Mouse (Mus musculus): ENCODE measurements around the gene Lrif1. TPM values are rescaled to one million over a fixed set of nuclear protein-coding genes. Genes with fewer than 3 reads are reported as not detected.

Lrif1 gene
- 1.8 and 2.3 TPM in 2 replicates for polyA plus RNA-seq (2012)

GRCm38 (mm10) chr3:106684830-106685229 lies at the start of gene Lrif1:
Lrif1 (plus strand) TSS chr3:106684987.
- TF ChIP-seq GATA1 (IDR thresholded peaks at IDR 0.05; ENCODE audit: low read length), result no peak

DNA sequence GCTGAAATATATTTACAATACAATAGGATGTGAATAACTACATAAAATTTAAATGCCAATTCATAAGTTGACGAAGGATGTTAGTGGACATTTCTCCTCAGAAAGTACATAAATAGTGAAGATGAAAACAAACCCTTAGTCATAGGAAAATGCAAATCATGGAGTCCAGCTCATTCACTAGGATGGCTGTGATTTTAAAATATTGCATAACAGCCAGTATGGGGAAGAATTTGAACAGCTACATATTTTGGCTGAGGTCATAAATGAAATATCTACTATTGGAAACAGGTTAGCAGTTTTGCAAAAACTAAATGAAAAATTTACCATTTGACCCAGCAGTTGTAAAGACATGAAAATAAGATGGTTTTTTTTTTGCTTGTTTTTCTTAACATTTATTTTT lies 594 bp downstream of the Lrif1 start:
- no peak for TF ChIP-seq GATA1 (IDR thresholded peaks at IDR 0.05; ENCODE audit: low read length)

DNA sequence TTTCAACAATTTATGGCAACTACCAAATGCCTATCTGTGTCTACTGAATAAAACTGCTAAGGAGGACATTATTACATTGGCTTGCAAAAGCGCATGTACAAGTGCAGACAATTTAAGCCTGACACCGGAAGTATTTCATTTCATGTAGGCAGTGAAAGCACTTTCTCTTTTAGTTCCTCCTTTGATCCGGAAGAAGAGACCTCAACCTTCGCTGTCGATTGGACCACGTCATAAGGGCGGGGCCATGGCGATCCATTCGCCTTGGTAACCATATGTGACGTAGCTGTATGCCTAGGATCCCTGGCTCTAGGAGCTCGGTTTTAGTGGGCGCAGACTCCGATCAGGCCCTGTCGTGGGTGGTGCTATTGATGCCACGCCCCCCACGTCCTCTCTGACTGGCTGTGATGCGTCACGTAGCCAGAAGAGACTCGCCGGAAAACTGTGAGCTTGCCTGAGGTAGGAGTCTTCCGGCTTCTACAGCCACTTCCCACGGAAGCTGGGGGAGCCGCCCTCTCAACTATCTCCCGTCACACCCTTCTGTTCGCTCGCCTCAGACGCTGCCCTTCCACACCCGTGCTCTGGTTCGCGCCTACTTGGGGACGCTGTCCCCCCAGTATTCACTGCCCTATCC lies 36.7 kb downstream of the Lrif1 start:
- TF ChIP-seq GATA1 (IDR thresholded peaks at IDR 0.05; ENCODE audit: low read length), result no peak

- no peak for TF ChIP-seq GATA1 (IDR thresholded peaks at IDR 0.05; ENCODE audit: low read length)
Observed at GRCm38 (mm10) chr3:106722028-106722945, 37.5 kb downstream of the Lrif1 start.

DNA sequence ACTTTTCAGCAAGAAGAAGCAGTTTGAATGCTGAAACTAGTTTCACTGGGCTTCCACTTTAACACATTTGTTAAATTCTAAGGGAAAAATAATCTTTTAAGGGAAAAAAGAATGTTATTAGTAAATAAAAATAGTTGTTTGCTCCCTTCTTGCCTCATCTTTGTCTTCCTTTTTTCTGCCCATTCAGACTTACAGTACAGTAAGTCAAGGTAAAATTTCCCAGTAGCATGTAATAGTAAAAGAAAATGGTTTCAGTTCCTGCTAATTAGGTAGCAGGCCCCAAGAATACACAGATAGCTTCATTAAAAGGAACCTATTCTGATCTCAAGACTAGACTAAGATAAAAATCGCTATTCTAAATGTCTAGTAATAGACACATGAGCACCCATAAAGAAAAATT lies 71.1 kb downstream of the Lrif1 start:
- TF ChIP-seq GATA1 (IDR thresholded peaks at IDR 0.05; ENCODE audit: low read length), result no peak

- TF ChIP-seq GATA1 (IDR thresholded peaks at IDR 0.05; ENCODE audit: low read length), result no peak
Observed at GRCm38 (mm10) chr3:106771834-106772233, 87.0 kb downstream of the Lrif1 start.

GRCm38 (mm10) chr3:106785130-106785529 lies 100.3 kb downstream of the Lrif1 start:
- TF ChIP-seq GATA1 (IDR thresholded peaks at IDR 0.05; ENCODE audit: low read length), result no peak

Other genes with a start within 250 kb of the Lrif1 start
- gene Dennd2d, start 202.6 kb upstream of the Lrif1 start, polyA plus RNA-seq (2012), result not detected in 2 replicates
- gene Dram2, start 137.2 kb upstream of the Lrif1 start, polyA plus RNA-seq (2012), result 0.78 and 1.2 TPM in 2 replicates
- gene Cept1, start 137.2 kb upstream of the Lrif1 start, polyA plus RNA-seq (2012), result 1.2 and 1.5 TPM in 2 replicates
- gene Cd53, start 105.2 kb downstream of the Lrif1 start, polyA plus RNA-seq (2012), result not detected in 2 replicates
- gene Olfr266, start 141.3 kb downstream of the Lrif1 start, polyA plus RNA-seq (2012), result not detected in 2 replicates